Mouse (Mus musculus): ENCODE data around the gene Zfp821. TPM values are rescaled to one million over a fixed set of nuclear protein-coding genes. Genes with fewer than 3 reads are reported as not detected.

Gene Zfp821
- total and polyA plus RNA-seq, 3 experiments: 3.4 to 5.2 (median 5.1) TPM

- DNase-seq (ENCODE audit: extremely low read depth): no peak
- Histone ChIP-seq H3K4me3 (replicated peaks in 1 of 3; ENCODE audit: low read depth in 2 of 3, low read length in 2 of 3, poor library complexity in 1 of 3) (no peak overlapping the region), H3K27ac (ENCODE audit: insufficient read depth, low read depth) (no peak overlapping the region), H3K4me1 (ENCODE audit: control insufficient read depth in 1 of 2, insufficient read depth in 2 of 2) (peaks cover 3 to 8% of the 10 kb centered on the region in 2 experiments; a peak in 2 of 4 replicates), H3K27me3 (replicated peaks) (peaks cover 13% of the 10 kb centered on the region), H3K9me3 (replicated peaks; ENCODE audit: low read length) (no peaks in the 10 kb centered on the region), H3K4me2 (ENCODE audit: insufficient read depth, low read depth, poor library complexity, severe bottlenecking) (no peak overlapping the region), H3K36me3 (replicated peaks in 1 of 2; ENCODE audit: control insufficient read depth in 1 of 2, insufficient read depth in 1 of 2, low read length in 1 of 2) (no peaks in the 10 kb centered on the region), H3K79me2 (replicated peaks; ENCODE audit: control insufficient read depth, extremely low read depth, insufficient read depth, poor library complexity, severe bottlenecking) (peaks cover 2% of the 10 kb centered on the region), H3K9ac (ENCODE audit: insufficient read depth, low read depth) (no peak overlapping the region)
- no peak for TF ChIP-seq EP300 (IDR thresholded peaks at IDR 0.05; ENCODE audit: low read length)
- no peak for TF ChIP-seq ELF1 (IDR thresholded peaks at IDR 0.05; ENCODE audit: low read depth, low read length)
- TF ChIP-seq PAX5 (IDR thresholded peaks at IDR 0.05; ENCODE audit: low read length): no peak
- no peak for TF ChIP-seq ZNF384 (IDR thresholded peaks at IDR 0.05; ENCODE audit: low read depth, low read length)
- TF ChIP-seq ZC3H11A (IDR thresholded peaks at IDR 0.05; ENCODE audit: low read depth, low read length): no peak
- TF ChIP-seq POLR2A (IDR thresholded peaks at IDR 0.05; ENCODE audit: low read depth, low read length): no peak
- no peak for TF ChIP-seq GABPA (IDR thresholded peaks at IDR 0.05; ENCODE audit: insufficient replicate concordance, low read depth, low read length)
- no peak for TF ChIP-seq IRF4 (IDR thresholded peaks at IDR 0.05; ENCODE audit: low read depth, low read length)
- no peak for TF ChIP-seq TBP (conservative IDR thresholded peaks at IDR 0.05; ENCODE audit: low read depth, low read length)
- TF ChIP-seq USF2 (conservative IDR thresholded peaks at IDR 0.05; ENCODE audit: low read depth, low read length): no peak
- no peak for TF ChIP-seq TCF12 (IDR thresholded peaks at IDR 0.05; ENCODE audit: low read depth, low read length)
- no peak for TF ChIP-seq NRF1 (IDR thresholded peaks at IDR 0.05; ENCODE audit: low read depth, low read length)
- TF ChIP-seq JUN (IDR thresholded peaks at IDR 0.05; ENCODE audit: insufficient read depth, low read depth, low read length): no peak
- no peak for TF ChIP-seq USF1 (IDR thresholded peaks at IDR 0.05; ENCODE audit: low read depth, low read length)
- TF ChIP-seq SIN3A (IDR thresholded peaks at IDR 0.05; ENCODE audit: low read length): no peak
- TF ChIP-seq KAT2A (IDR thresholded peaks at IDR 0.05; ENCODE audit: insufficient replicate concordance, low read length): no peak
- in situ Hi-C loops (cut with MboI; ENCODE audit: low pct_ligation_motif_present, low pct_unique_long_range_greater_than_20kb, low sequenced_read_pairs) (no loop called here), dilution Hi-C loops (cut with MboI; ENCODE audit: extremely low pct_ligation_motif_present, extremely low pct_unique_long_range_greater_than_20kb, low sequenced_read_pairs) (no loop called here)
Observed at GRCm38 (mm10) chr8:109697754-109698153, 7.6 kb upstream of the Zfp821 start.

DNA sequence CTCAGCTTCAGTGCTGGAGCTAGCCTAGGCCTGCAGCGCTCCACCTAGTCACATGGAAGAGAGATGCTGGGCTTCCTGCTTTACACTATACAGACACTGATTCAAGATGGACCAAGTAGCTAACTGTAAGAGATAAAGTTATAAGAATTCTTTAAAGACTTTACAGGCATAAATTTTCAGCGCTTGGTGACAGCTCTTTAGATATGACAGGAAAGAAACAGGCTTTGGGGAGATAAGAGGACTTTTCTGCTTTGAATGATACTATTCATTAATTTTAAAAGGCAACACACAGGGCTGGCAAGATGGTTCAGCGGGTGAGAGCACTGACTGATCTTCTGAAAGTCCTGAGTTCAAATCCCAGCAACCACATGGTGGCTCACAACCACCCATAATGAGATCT, 6.9 kb upstream of the Zfp821 start:
- DNase-seq (ENCODE audit: extremely low read depth): no peak
- H3K4me2 ChIP-seq (ENCODE audit: insufficient read depth, low read depth, poor library complexity, severe bottlenecking): no peak overlapping the region
- peaks cover 3 to 8% of the 10 kb centered on the region in 2 experiments; a peak in 2 of 4 replicates for H3K4me1 ChIP-seq (ENCODE audit: control insufficient read depth in 1 of 2, insufficient read depth in 2 of 2)
- peaks cover 16% of the 10 kb centered on the region for H3K27me3 ChIP-seq (replicated peaks)
- H3K36me3 ChIP-seq (replicated peaks in 1 of 2; ENCODE audit: control insufficient read depth in 1 of 2, insufficient read depth in 1 of 2, low read length in 1 of 2): no peaks in the 10 kb centered on the region
- in situ Hi-C loops (cut with MboI; ENCODE audit: low pct_ligation_motif_present, low pct_unique_long_range_greater_than_20kb, low sequenced_read_pairs) (no loop called here), dilution Hi-C loops (cut with MboI; ENCODE audit: extremely low pct_ligation_motif_present, extremely low pct_unique_long_range_greater_than_20kb, low sequenced_read_pairs) (no loop called here)
- H3K4me3 ChIP-seq (replicated peaks in 1 of 3; ENCODE audit: low read depth in 2 of 3, low read length in 2 of 3, poor library complexity in 1 of 3): no peak overlapping the region
- H3K9ac ChIP-seq (ENCODE audit: insufficient read depth, low read depth): no peak overlapping the region
- no peaks in the 10 kb centered on the region for H3K9me3 ChIP-seq (replicated peaks; ENCODE audit: low read length)
- no peaks in the 10 kb centered on the region for H3K79me2 ChIP-seq (replicated peaks; ENCODE audit: control insufficient read depth, extremely low read depth, insufficient read depth, poor library complexity, severe bottlenecking)
- H3K27ac ChIP-seq (ENCODE audit: insufficient read depth, low read depth): no peak overlapping the region
- no peak for TF ChIP-seq PAX5 (IDR thresholded peaks at IDR 0.05; ENCODE audit: low read length)

All from CH12.LX (cell line).